Mouse (Mus musculus) CH12.LX (cell line): Measurements from ENCODE around the gene 1700057G04Rik. TPM values are rescaled to one million over a fixed set of nuclear protein-coding genes. Genes with fewer than 3 reads are reported as not detected.

ENCODE experiments used
- DNase-seq: peaks from one replicate; pipeline ENCODE4 v3.0.0-alpha.2; 2013; ENCODE audit errors: extremely low read depth
- H3K27ac ChIP-seq: 2 replicates; pipeline ENCODE4 v1.5.1; 2012; ENCODE audit warnings: low read depth, mild to moderate bottlenecking, control low read depth, moderate library complexity; ENCODE audit not compliant: insufficient read depth
- H3K27me3 ChIP-seq: replicated peaks from 2 replicates; pipeline ENCODE3; 2012; ENCODE audit warnings: inconsistent platforms
- H3K36me3 ChIP-seq, 2 experiments: replicated peaks in 1 of 2; 2 replicates each; pipeline versions ENCODE3 to v1.6.1; 2012; ENCODE audit warnings: inconsistent platforms in 1 of 2, low read length in 1 of 2, mild to moderate bottlenecking in 1 of 2, mixed read lengths in 1 of 2, moderate library complexity in 1 of 2; ENCODE audit not compliant: control insufficient read depth in 1 of 2, insufficient read depth in 1 of 2
- H3K4me1 ChIP-seq, 2 experiments: 2 replicates each; pipeline ENCODE4 v1.6.1; 2012; ENCODE audit warnings: inconsistent platforms in 1 of 2, moderate library complexity in 1 of 2; ENCODE audit not compliant: insufficient read depth in 2 of 2, control insufficient read depth in 1 of 2
- H3K4me2 ChIP-seq: 2 replicates; pipeline ENCODE4 v1.6.1; 2012; ENCODE audit warnings: low read depth, mild to moderate bottlenecking, control low read depth; ENCODE audit not compliant: poor library complexity, insufficient read depth, severe bottlenecking
- H3K4me3 ChIP-seq, 3 experiments: fragments of 150-350 bp in 1 of 3; sonication (generic) in 1 of 3; replicated peaks in 1 of 3; 2 replicates each; pipeline versions ENCODE3 to v1.5.1; 2011 to 2012; ENCODE audit warnings: low read depth in 2 of 3, low read length in 2 of 3, mild to moderate bottlenecking in 2 of 3, moderate library complexity in 2 of 3, control low read depth in 1 of 3, improper control_type of control experiment in 1 of 3, inconsistent platforms in 1 of 3, mixed read lengths in 1 of 3; ENCODE audit not compliant: poor library complexity in 1 of 3
- H3K79me2 ChIP-seq: replicated peaks from 2 replicates; pipeline ENCODE4 v1.6.1; 2012; ENCODE audit warnings: mild to moderate bottlenecking, moderate library complexity; ENCODE audit not compliant: control insufficient read depth, poor library complexity, insufficient read depth, severe bottlenecking; ENCODE audit errors: extremely low read depth
- H3K9ac ChIP-seq: 2 replicates; pipeline ENCODE4 v1.6.1; 2012; ENCODE audit warnings: low read depth, mild to moderate bottlenecking, control low read depth, moderate library complexity; ENCODE audit not compliant: insufficient read depth
- H3K9me3 ChIP-seq: replicated peaks from 2 replicates; pipeline ENCODE3; 2012; ENCODE audit warnings: low read length, inconsistent platforms, mixed read lengths
- CHD1 ChIP-seq: IDR thresholded peaks from 2 replicates; pipeline ENCODE4 v1.6.1; 2012; ENCODE audit warnings: low read depth, low read length, improper control_type of control experiment, inconsistent platforms
- CTCF ChIP-seq, 2 experiments: IDR thresholded peaks in 1 of 2; conservative IDR thresholded peaks in 1 of 2; 2 replicates each; pipeline ENCODE4 v1.5.1; 2011 to 2012; ENCODE audit warnings: low read depth in 2 of 2, low read length in 2 of 2, improper control_type of control experiment in 1 of 2, inconsistent platforms in 1 of 2, mild to moderate bottlenecking in 1 of 2, moderate library complexity in 1 of 2
- ELF1 ChIP-seq: IDR thresholded peaks from 2 replicates; pipeline ENCODE4 v1.6.1; 2014; ENCODE audit warnings: low read depth, mild to moderate bottlenecking, inconsistent platforms, low read length, improper control_type of control experiment
- EP300 ChIP-seq: IDR thresholded peaks from 2 replicates; pipeline ENCODE4 v1.6.1; 2011; ENCODE audit warnings: low read length, improper control_type of control experiment
- ETS1 ChIP-seq: conservative IDR thresholded peaks from 2 replicates; pipeline ENCODE4 v1.6.1; 2012; ENCODE audit warnings: low read depth, mild to moderate bottlenecking, inconsistent platforms, low read length, improper control_type of control experiment, moderate library complexity
- JUND ChIP-seq: conservative IDR thresholded peaks from 2 replicates; pipeline ENCODE4 v1.6.1; 2011; ENCODE audit warnings: low read depth, low read length, improper control_type of control experiment
- MAX ChIP-seq: IDR thresholded peaks from 2 replicates; pipeline ENCODE4 v1.6.1; 2011; ENCODE audit warnings: low read length, improper control_type of control experiment
- MEF2A ChIP-seq: IDR thresholded peaks from 2 replicates; pipeline ENCODE4 v1.6.1; 2014; ENCODE audit warnings: low read depth, mild to moderate bottlenecking, inconsistent platforms, low read length, improper control_type of control experiment, borderline replicate concordance
- MXI1 ChIP-seq: IDR thresholded peaks from 2 replicates; pipeline ENCODE4 v1.6.1; 2011; ENCODE audit warnings: mild to moderate bottlenecking, low read depth, low read length, improper control_type of control experiment
- MYC ChIP-seq: IDR thresholded peaks from 2 replicates; pipeline ENCODE4 v1.6.1; 2011; ENCODE audit warnings: low read depth, mild to moderate bottlenecking, improper control_type of control experiment, low read length
- NELFE ChIP-seq: IDR thresholded peaks from 2 replicates; pipeline ENCODE4 v1.6.1; 2011; ENCODE audit warnings: low read depth, low read length, improper control_type of control experiment
- RAD21 ChIP-seq: IDR thresholded peaks from 2 replicates; pipeline ENCODE4 v1.6.1; 2011; ENCODE audit warnings: low read depth, mild to moderate bottlenecking, low read length, improper control_type of control experiment, moderate library complexity
- SIN3A ChIP-seq: IDR thresholded peaks from 2 replicates; pipeline ENCODE4 v1.6.1; 2012; ENCODE audit warnings: low read length, improper control_type of control experiment, inconsistent platforms
- SMC3 ChIP-seq: IDR thresholded peaks from 2 replicates; pipeline ENCODE4 v1.6.1; 2011; ENCODE audit warnings: low read depth, low read length, improper control_type of control experiment
- TBP ChIP-seq: conservative IDR thresholded peaks from 2 replicates; pipeline ENCODE4 v1.6.1; 2011; ENCODE audit warnings: low read depth, low read length, improper control_type of control experiment
- UBTF ChIP-seq: IDR thresholded peaks from 2 replicates; pipeline ENCODE4 v1.6.1; 2012; ENCODE audit warnings: low read depth, mild to moderate bottlenecking, inconsistent platforms, low read length, improper control_type of control experiment, moderate library complexity
- ZC3H11A ChIP-seq: IDR thresholded peaks from 2 replicates; pipeline ENCODE4 v1.6.1; 2012; ENCODE audit warnings: low read depth, mild to moderate bottlenecking, inconsistent platforms, low read length, improper control_type of control experiment
- ZKSCAN1 ChIP-seq: IDR thresholded peaks from 2 replicates; pipeline ENCODE4 v1.6.1; 2012; ENCODE audit warnings: low read depth, inconsistent platforms, low read length, improper control_type of control experiment, borderline replicate concordance
- ZMIZ1 ChIP-seq: IDR thresholded peaks from 2 replicates; pipeline ENCODE4 v1.6.1; 2012; ENCODE audit warnings: low read depth, mild to moderate bottlenecking, inconsistent platforms, low read length, improper control_type of control experiment
- ZNF384 ChIP-seq: IDR thresholded peaks from 2 replicates; pipeline ENCODE4 v1.6.1; 2012; ENCODE audit warnings: low read depth, low read length, improper control_type of control experiment, inconsistent platforms
- dilution Hi-C: fragments of 300-500 bp; cut with MboI; formaldehyde crosslinking; loops from 2 replicates; pipeline ENCODE4 v1.14.3; 2020; ENCODE audit warnings: low sequenced_read_pairs; ENCODE audit not compliant: extremely low pct_unique_long_range_greater_than_20kb, extremely low pct_ligation_motif_present
- in situ Hi-C: fragments of 300-500 bp; cut with MboI; formaldehyde crosslinking; loops from 3 replicates; pipeline ENCODE4 v1.14.3; 2019; ENCODE audit warnings: low sequenced_read_pairs, low pct_ligation_motif_present, low pct_unique_long_range_greater_than_20kb, mixed read lengths
- polyA plus RNA-seq: library from polyadenylated mRNA; unstranded; fragments of >175 nt; gene quantifications from 2 replicates; pipeline ENCODE4 v1.2.1, GENCODE M21; 2012; ENCODE audit warnings: low read depth; ENCODE audit not compliant: insufficient read length
- total RNA-seq, 2 experiments: library from RNA; depleted of rRNA; stranded (reverse); fragments of 300-350 nt in 1 of 2; fragments of >200 nt in 1 of 2; gene quantifications; 2 replicates each; pipeline ENCODE4 v1.2.3; 2012 to 2014

The 1700057G04Rik gene
- total and polyA plus RNA-seq, 3 experiments = not detected

GRCm38 (mm10) chr9:92363478-92363877 is 54.3 kb downstream of the 1700057G04Rik start:
- Histone ChIP-seq H3K79me2 (no peaks in the 10 kb centered on the region), H3K36me3 (no peaks in the 10 kb centered on the region), H3K9ac (no peak overlapping the region), H3K27me3 (no peaks in the 10 kb centered on the region), H3K27ac (no peak overlapping the region), H3K4me3 (no peak overlapping the region), H3K9me3 (no peaks in the 10 kb centered on the region), H3K4me1 (no peaks in the 10 kb centered on the region), H3K4me2 (no peak overlapping the region)
- dilution Hi-C loops (no loop called here), in situ Hi-C loops (no loop called here)
- no peak for DNase-seq
- TF ChIP-seq NELFE (no peak), CHD1 (no peak), ZNF384 (no peak), MEF2A (no peak), MXI1 (no peak), ETS1 (no peak), SIN3A (no peak), ZMIZ1 (no peak), MYC (no peak), ZKSCAN1 (no peak), RAD21 (no peak), MAX (no peak), CTCF (conservative IDR thresholded peaks at IDR 0.05 in 1 of 2, IDR thresholded peaks at IDR 0.05 in 1 of 2; ENCODE audit: low read depth in 2 of 2, low read length in 2 of 2) (no peak), ELF1 (no peak), UBTF (no peak), TBP (no peak)

- in situ Hi-C loops (no loop called here), dilution Hi-C loops (no loop called here)
- H3K27me3 ChIP-seq = no peaks in the 10 kb centered on the region
- no peak overlapping the region for H3K27ac ChIP-seq
- H3K9me3 ChIP-seq = no peaks in the 10 kb centered on the region
- no peak overlapping the region for H3K4me3 ChIP-seq
- H3K79me2 ChIP-seq = no peaks in the 10 kb centered on the region
- no peak overlapping the region for H3K9ac ChIP-seq
- TF ChIP-seq ZC3H11A (no peak), SMC3 (no peak), EP300 (no peak), JUND (0 out of 2 replicates have a peak, but pooled peaks have one; percentile 11)
- H3K4me1 ChIP-seq = no peaks in the 10 kb centered on the region
- DNase-seq = no peak
- no peak overlapping the region for H3K4me2 ChIP-seq
- no peaks in the 10 kb centered on the region for H3K36me3 ChIP-seq
Observed at GRCm38 (mm10) chr9:92368920-92369319, 59.7 kb downstream of the 1700057G04Rik start.
